Mouse (Mus musculus): ENCODE results near the gene Abhd10.

GRCm38 (mm10) chr16:45780001-45780400 is 37.2 kb upstream of the Abhd10 start:
- TF ChIP-seq CTCF (conservative IDR thresholded peaks at IDR 0.05; ENCODE audit: insufficient read depth, insufficient read length, low read depth, low read length) = no peak
- TF ChIP-seq POLR2A (IDR thresholded peaks at IDR 0.05; ENCODE audit: low read depth, low read length) = no peak
